In the genomic region with DNA sequence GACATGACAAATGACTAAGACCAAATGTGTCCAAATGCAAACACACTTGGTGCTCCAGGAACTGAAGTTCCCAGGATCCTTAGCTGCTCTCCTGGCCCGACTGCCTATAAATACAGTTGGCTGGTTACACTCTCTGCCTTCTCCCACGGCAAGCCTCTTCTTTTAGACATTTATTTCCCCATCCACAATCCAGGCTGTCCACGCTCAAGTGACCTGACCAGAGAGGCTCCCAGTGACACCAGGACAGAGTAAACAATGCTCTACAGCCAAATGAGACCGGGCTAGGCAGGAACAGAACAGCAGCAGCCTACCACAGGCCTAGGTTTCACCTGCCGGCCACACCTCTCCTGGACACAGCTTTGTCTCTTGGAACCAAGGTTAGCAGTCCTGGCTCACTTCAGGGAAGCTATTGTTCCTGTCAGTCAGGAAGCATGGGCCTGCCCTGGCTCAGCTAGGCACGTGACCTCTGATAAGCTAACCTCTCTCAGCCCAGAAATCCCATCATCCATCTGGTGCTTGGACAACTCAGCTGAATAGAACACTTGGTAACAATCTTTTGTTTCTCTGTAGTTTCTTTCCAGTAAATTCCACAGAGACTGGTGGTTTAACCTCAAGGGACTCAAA, we compare ENCODE assay signal across 7 mouse cellular contexts. TPM values are rescaled to one million over a fixed set of nuclear protein-coding genes. Genes with fewer than 3 reads are reported as not detected.
DNase-seq lines count a peak whose midpoint lies in the region; ATAC-seq and TF ChIP-seq lines count a peak whose summit lies in the region.

No protein-coding gene starts in this region.

- TF ChIP-seq EP300 in MEL (IDR thresholded peaks at IDR 0.05; ENCODE audit: low read depth in 1 of 2, low read length in 2 of 2) = no peak

- no peaks in the 10 kb centered on the region for H3K9me3 ChIP-seq in MEL (replicated peaks; ENCODE audit: insufficient read depth, low read length)
- H3K9me3 ChIP-seq in intestine, embryonic 14.5 days (ENCODE audit: control insufficient read depth, low read length) = no peaks in the 10 kb centered on the region
- H3K9me3 ChIP-seq in liver, embryonic 16.5 days (replicated peaks; ENCODE audit: control insufficient read depth, low read length) = no peaks in the 10 kb centered on the region
- H3K9me3 ChIP-seq in forebrain, embryonic 14.5 days (replicated peaks; ENCODE audit: control insufficient read depth, low read length) = no peaks in the 10 kb centered on the region

- no peak overlapping the region for H3K27ac ChIP-seq in MEL (ENCODE audit: control insufficient read depth, low read depth, low read length)
- H3K27ac ChIP-seq in cortical plate, adult 2 months (ENCODE audit: insufficient read depth, low read length) = peak overlapping the region; percentile 30; the same call in 1 of the 2 replicates
- peak overlapping the region; percentile 63; the same call in 1 of the 2 replicates for H3K27ac ChIP-seq in intestine, embryonic 14.5 days (ENCODE audit: low read depth)
- H3K27ac ChIP-seq in liver, embryonic 16.5 days (ENCODE audit: low read length) = peak overlapping the region; percentile 68
- no peak overlapping the region for H3K27ac ChIP-seq in forebrain, embryonic 14.5 days (ENCODE audit: low read depth, low read length)

- no peaks in the 10 kb centered on the region for H3K79me2 ChIP-seq in MEL (ENCODE audit: control insufficient read depth, insufficient read depth, low read length, poor library complexity)

- peaks cover 0 to 16% of the 10 kb centered on the region in 2 experiments; a peak in 2 of 4 replicates for H3K36me3 ChIP-seq in MEL (ENCODE audit: control insufficient read depth in 1 of 2, insufficient read depth in 2 of 2, low read length in 2 of 2)
- H3K36me3 ChIP-seq in intestine, embryonic 14.5 days (ENCODE audit: control insufficient read depth, insufficient read depth, low read length) = 0 out of 2 replicates have a peak, but pooled peaks cover 5% of the 10 kb centered on the region
- H3K36me3 ChIP-seq in liver, embryonic 16.5 days (ENCODE audit: control insufficient read depth, insufficient read depth) = no peaks in the 10 kb centered on the region
- no peaks in the 10 kb centered on the region for H3K36me3 ChIP-seq in forebrain, embryonic 14.5 days (ENCODE audit: control insufficient read depth, insufficient read depth, low read length)

- 28% methylated on average over 6 of the region's 6 CpGs for WGBS in intestine, embryonic 14.5 days
- 43% methylated on average over 6 of the region's 6 CpGs for WGBS in liver, embryonic 16.5 days (ENCODE audit: insufficient replicate concordance)
- WGBS in forebrain, embryonic 14.5 days = 61% methylated on average over 6 of the region's 6 CpGs

- TF ChIP-seq RAD21 in MEL (IDR thresholded peaks at IDR 0.05; ENCODE audit: low read depth, low read length) = no peak

- no peak overlapping the region for H3K4me3 ChIP-seq in MEL (ENCODE audit: control insufficient read depth in 1 of 2, insufficient read depth in 1 of 2, low read depth in 2 of 2, low read length in 2 of 2)
- H3K4me3 ChIP-seq in cortical plate, adult 2 months (ENCODE audit: insufficient read depth, low read length) = no peak overlapping the region
- H3K4me3 ChIP-seq in intestine, embryonic 14.5 days (ENCODE audit: low read depth, low read length) = no peak overlapping the region
- H3K4me3 ChIP-seq in liver, embryonic 16.5 days (ENCODE audit: low read depth, low read length) = no peak overlapping the region
- H3K4me3 ChIP-seq in forebrain, embryonic 14.5 days (ENCODE audit: low read depth, low read length) = no peak overlapping the region

- no peak overlapping the region for H3K4me2 ChIP-seq in intestine, embryonic 14.5 days (ENCODE audit: low read length)
- H3K4me2 ChIP-seq in liver, embryonic 16.5 days (ENCODE audit: low read depth, low read length) = no peak overlapping the region
- no peak overlapping the region for H3K4me2 ChIP-seq in forebrain, embryonic 14.5 days (ENCODE audit: low read length)

- DNase-seq in MEL (ENCODE audit: low read depth, low spot score) = peak; percentile 42
- no peak for DNase-seq in intestine, embryonic 14.5 days (ENCODE audit: low spot score)
- no peak for DNase-seq in retina, embryonic 14.5 days (ENCODE audit: low spot score)
- DNase-seq in forebrain, embryonic 14.5 days (ENCODE audit: low spot score) = no peak
- no peak for DNase-seq in spleen, postnatal 36 days (ENCODE audit: low spot score in 2 of 2)

- ATAC-seq in intestine, embryonic 14.5 days (replicated peaks; ENCODE audit: low FRiP score, low TSS enrichment, low read depth) = 0 out of 2 replicates have a peak, but pooled peaks have one; percentile 12
- peak; percentile 73 for ATAC-seq in liver, embryonic 16.5 days (ENCODE audit: low read depth)
- ATAC-seq in forebrain, embryonic 14.5 days = no peak

- TF ChIP-seq CTCF in MEL (IDR thresholded peaks at IDR 0.05 in 2 of 3, conservative IDR thresholded peaks at IDR 0.05 in 1 of 3; ENCODE audit: control insufficient read depth in 1 of 3, insufficient read depth in 1 of 3, low read depth in 2 of 3, low read length in 3 of 3, poor library complexity in 1 of 3, severe bottlenecking in 1 of 3) = no peak
- TF ChIP-seq CTCF in cortical plate, adult 2 months (IDR thresholded peaks at IDR 0.05; ENCODE audit: extremely low read depth, insufficient read depth, low read length) = no peak

- H3K9ac ChIP-seq in MEL (ENCODE audit: control insufficient read depth, low read depth, low read length, poor library complexity, severe bottlenecking) = no peak overlapping the region
- H3K9ac ChIP-seq in intestine, embryonic 14.5 days (ENCODE audit: low read length) = no peak overlapping the region
- H3K9ac ChIP-seq in liver, embryonic 16.5 days (ENCODE audit: low read depth, low read length) = no peak overlapping the region
- no peak overlapping the region for H3K9ac ChIP-seq in forebrain, embryonic 14.5 days (ENCODE audit: low read length)

- H3K27me3 ChIP-seq in MEL (ENCODE audit: control insufficient read depth in 1 of 2, insufficient read depth in 2 of 2, low read length in 2 of 2) = no peaks in the 10 kb centered on the region
- H3K27me3 ChIP-seq in intestine, embryonic 14.5 days (replicated peaks; ENCODE audit: control insufficient read depth, insufficient read depth, low read length) = no peaks in the 10 kb centered on the region
- no peaks in the 10 kb centered on the region for H3K27me3 ChIP-seq in liver, embryonic 16.5 days (ENCODE audit: control insufficient read depth, insufficient read depth, low read depth, low read length)
- H3K27me3 ChIP-seq in forebrain, embryonic 14.5 days (replicated peaks; ENCODE audit: control insufficient read depth, insufficient read depth, low read length) = no peaks in the 10 kb centered on the region

- no peak for TF ChIP-seq POLR2A in MEL (IDR thresholded peaks at IDR 0.05; ENCODE audit: control insufficient read depth in 1 of 2, insufficient read depth in 1 of 2, low read depth in 1 of 2, low read length in 2 of 2, poor library complexity in 1 of 2)
- TF ChIP-seq POLR2A in cortical plate, adult 2 months (IDR thresholded peaks at IDR 0.05; ENCODE audit: extremely low read depth, insufficient read depth, low read length) = no peak

- H3K4me1 ChIP-seq in MEL (ENCODE audit: control insufficient read depth in 1 of 2, insufficient read depth in 2 of 2, low read length in 2 of 2) = peaks cover 12 to 32% of the 10 kb centered on the region in 2 experiments
- peaks cover 6% of the 10 kb centered on the region for H3K4me1 ChIP-seq in cortical plate, adult 2 months (ENCODE audit: control insufficient read depth, insufficient read depth, low read length)
- H3K4me1 ChIP-seq in intestine, embryonic 14.5 days (replicated peaks; ENCODE audit: control insufficient read depth, insufficient read depth, low read length) = peaks cover 71% of the 10 kb centered on the region
- peaks cover 25% of the 10 kb centered on the region for H3K4me1 ChIP-seq in liver, embryonic 16.5 days (ENCODE audit: control insufficient read depth, low read depth, low read length)
- H3K4me1 ChIP-seq in forebrain, embryonic 14.5 days (ENCODE audit: control insufficient read depth, insufficient read depth, low read length) = no peaks in the 10 kb centered on the region

TF ChIP-seq in MEL, 35 proteins besides CTCF, POLR2A, EP300 and RAD21:
- TF ChIP-seq USF1 (IDR thresholded peaks at IDR 0.05; ENCODE audit: low read depth, low read length) = peak; percentile 94
- TF ChIP-seq MAX (IDR thresholded peaks at IDR 0.05; ENCODE audit: low read length) = peak; percentile 65; the same call in 1 of the 2 replicates
- no peak for TF ChIP-seq HCFC1 (IDR thresholded peaks at IDR 0.05; ENCODE audit: low read depth, low read length)
- TF ChIP-seq USF2 (IDR thresholded peaks at IDR 0.05; ENCODE audit: borderline replicate concordance in 1 of 2, insufficient read depth in 1 of 2, low read depth in 1 of 2, low read length in 2 of 2) = peak; percentile 30 to 74; a peak in 2 of 4 replicates
- TF ChIP-seq BHLHE40 (IDR thresholded peaks at IDR 0.05; ENCODE audit: borderline replicate concordance, low read depth, low read length) = peak; percentile 84

RNA-seq across cellular contexts. Expression of a gene that starts 43.8 kb away (rescaled TPM):
- 7.8 and 8.8 TPM in 2 replicates for total RNA-seq in MEL (2012; rRNA removed)
- polyA plus RNA-seq in MEL (2012; ENCODE audit: insufficient read depth in 1 of 2, insufficient read length in 2 of 2, low read depth in 1 of 2, low replicate concordance in 2 of 2, missing spikeins in 1 of 2) = 10 to 100 TPM in 1 of 2 experiments, not detected in 1; 27.0 TPM
- polyA plus RNA-seq in cortical plate, adult 2 months (2012; rRNA removed) = 96.3 and 99.3 TPM in 2 replicates
- polyA plus RNA-seq in intestine, embryonic 14.5 days (2014; fragmentation: Nextera tagmentation; extraction: Ambion mirVana) = 66.0 and 68.6 TPM in 2 replicates
- polyA plus RNA-seq in liver, embryonic 16.5 days (2015; fragmentation: Nextera tagmentation; extraction: Ambion mirVana) = 7.9 and 10.3 TPM in 2 replicates
- polyA plus RNA-seq in forebrain, embryonic 14.5 days (2014; fragmentation: Nextera tagmentation; extraction: Ambion mirVana) = 7.1 and 7.3 TPM in 2 replicates

Comparison
In these comparisons a context has a peak if more than half of its experiments do, and no peak if none do; other contexts are left out.
1. H3K27ac ChIP-seq: peak in cortical plate, adult 2 months (single experiment), intestine, embryonic 14.5 days (single experiment) and liver, embryonic 16.5 days (single experiment); none in MEL (single experiment) and forebrain, embryonic 14.5 days (single experiment).